Mouse (Mus musculus) embryo, embryonic 9.5 days (tissue): Measurements from ENCODE around the gene Ptk7.

Experiments used
- DNase-seq: peaks from one replicate; pipeline ENCODE4 v3.0.0-alpha.2; 2017; ENCODE audit errors: extremely low spot score

The Ptk7 gene

GRCm38 (mm10) chr17:46628791-46629684 is at the start of gene Ptk7:
Gene Ptk7 (minus strand): TSS chr17:46629504.
- peak; percentile 98 for DNase-seq

- no peak for DNase-seq
Measured at GRCm38 (mm10) chr17:46678911-46679310, 49.6 kb upstream of the Ptk7 start.

DNA sequence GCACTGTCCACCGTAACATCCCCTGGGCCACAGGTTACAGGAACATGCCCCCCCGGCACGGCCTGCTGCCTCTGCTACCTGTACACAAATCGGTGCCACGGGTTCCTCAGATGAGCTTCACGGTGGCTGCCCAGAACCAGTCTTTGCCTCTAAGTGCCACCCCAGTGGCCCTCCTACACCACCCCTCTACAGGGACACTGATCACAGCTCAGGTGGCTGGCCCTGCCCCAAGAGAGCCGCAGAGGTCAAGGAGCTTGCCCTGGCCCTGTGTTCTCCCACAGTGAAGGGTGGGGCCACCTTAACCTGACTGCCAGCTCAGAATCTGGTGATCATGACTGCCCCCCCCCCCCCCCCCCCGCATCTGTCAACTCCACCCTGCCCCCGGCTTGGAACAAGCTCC is 49.1 kb upstream of the Ptk7 start, which contains the start of gene Mea1:
Gene Mea1, plus strand, starts transcription at position 378 of the 400 bp plus-strand sequence.
- DNase-seq, result no peak

DNA sequence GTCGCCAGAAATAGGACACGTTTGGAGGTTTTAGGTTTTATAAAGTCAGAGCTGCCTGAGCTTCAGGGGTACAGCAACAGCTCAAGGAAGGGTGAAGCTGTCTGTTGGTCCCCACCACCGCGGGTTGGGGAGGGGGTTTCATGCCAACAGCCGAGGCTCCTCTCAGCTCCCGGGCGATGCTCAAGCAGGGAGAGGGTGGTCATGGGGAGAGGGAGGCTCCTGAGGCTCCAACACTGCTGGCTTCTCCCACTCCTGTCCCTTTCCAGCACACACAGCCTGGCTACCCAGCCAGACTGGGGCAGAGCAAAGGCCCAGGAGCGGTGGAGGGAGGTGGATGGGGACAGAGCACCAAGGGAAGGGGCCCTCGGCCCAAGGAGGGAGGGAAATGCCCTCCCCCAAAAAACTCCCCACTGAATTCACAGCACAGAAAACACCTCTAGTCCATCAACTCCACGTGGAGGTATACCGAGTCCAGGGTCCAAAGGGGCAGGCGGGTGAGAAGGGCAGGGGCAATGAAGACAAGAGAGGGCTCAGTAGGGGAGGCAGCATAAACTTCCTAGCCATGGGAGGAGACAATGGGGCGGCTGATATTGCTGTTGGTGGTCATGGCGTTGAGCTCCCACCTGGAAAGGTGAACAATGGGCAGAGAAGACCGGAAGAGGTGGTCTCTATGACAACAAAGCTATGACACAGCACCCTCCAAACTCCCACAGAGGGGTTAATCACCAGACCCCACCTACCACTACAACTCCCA is 45.4 kb upstream of the Ptk7 start:
- no peak for DNase-seq

DNA sequence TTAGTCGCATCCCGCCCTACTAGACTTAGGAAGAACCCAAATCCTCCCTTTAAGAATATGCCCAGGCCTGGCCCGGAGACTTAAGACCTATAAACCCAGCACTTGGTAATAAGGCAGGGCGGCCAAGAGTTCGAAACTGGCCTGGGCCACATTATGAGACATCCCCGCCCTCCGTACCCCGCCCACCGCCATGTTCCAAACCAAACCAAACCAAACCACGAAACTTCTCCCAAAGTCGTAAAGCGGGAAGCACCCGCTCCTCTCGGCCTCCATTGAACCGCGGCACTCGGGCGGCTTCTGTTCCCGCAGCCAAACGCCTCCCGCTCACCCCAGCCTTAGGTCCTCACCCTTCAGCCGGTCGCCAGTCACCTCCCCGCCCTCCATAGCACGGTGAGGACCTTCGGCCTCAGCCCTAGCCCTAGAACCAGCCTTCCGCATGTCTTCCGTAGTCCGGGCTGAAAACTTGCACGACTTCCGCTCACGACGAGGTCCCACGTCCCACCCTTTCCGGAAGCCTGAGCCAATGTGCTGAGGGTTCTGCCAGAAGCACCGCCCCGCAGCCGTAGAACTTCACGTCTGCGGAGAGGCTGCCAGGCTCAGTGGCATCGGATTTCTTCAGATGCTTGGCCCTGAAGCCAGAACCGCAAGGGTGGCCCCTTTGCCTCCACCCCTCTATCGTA is 44.7 kb upstream of the Ptk7 start, which contains the start of gene Rrp36:
Gene Rrp36, minus strand, starts transcription at position 503 of the 680 bp plus-strand sequence.
- DNase-seq, result peak; percentile 91

DNA sequence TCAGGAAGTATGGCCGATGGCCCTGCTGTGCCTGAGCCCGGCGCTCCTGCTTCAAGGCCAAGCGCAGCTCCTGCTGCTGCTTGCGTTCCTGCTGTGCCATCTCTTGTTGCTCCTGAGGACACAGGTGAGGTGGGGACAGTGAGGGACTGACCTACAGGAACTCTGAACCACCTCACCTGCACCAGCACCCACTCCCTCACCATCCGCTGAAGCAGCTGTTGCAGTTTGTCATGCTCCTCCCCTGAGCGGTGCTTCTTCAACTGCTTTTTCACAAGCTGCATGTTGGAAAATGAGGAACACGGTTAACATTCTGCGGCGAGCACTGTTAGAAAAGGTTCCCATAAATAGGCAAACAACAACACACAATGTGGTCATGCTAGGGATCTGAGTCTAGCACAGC is 40.6 kb upstream of the Ptk7 start:
- no peak for DNase-seq

DNA sequence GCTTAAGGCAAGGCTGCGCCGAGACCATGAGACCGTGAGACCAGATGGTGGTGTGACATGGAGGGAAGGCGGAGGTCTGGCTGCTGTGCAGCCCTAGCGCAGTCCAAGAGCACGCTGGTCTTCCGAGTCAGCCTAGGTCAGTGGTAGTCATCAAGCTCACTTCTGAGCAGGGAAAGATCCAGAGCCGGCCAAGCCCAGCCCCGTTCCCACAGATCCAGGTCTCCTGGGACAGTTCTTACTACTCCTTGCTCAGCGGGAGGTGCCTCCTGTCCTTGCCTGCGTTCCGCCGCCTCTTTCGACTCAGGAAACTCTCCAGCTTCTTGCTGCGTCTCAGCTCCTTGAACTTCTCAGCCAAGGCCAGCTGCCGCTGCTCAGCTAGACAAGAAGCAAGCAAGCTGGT is 38.4 kb upstream of the Ptk7 start:
- DNase-seq, result no peak

DNA sequence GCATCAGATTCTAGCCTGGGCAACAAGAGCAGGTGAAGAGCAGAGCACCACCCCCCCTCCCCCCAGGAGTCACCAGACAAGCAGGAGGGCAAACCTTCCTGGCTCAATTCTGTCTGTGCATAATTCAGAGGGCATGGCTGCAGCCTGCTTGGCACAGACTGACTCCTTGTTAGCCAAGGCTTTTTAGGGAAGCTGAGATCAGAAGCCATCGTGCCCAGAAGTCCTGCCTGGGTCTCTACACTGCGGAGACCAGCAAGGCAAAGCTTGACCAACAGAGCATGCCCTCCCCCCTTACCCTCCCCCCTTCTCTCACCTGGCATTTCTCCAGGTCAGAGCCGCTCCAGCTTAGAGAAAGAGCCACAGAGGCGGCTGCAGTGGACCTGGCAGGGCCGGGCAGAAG is 33.4 kb upstream of the Ptk7 start:
- no peak for DNase-seq

GRCm38 (mm10) chr17:46661981-46662380 is 32.7 kb upstream of the Ptk7 start:
- DNase-seq, result no peak

GRCm38 (mm10) chr17:46661351-46661750 is 32.0 kb upstream of the Ptk7 start:
- no peak for DNase-seq

DNA sequence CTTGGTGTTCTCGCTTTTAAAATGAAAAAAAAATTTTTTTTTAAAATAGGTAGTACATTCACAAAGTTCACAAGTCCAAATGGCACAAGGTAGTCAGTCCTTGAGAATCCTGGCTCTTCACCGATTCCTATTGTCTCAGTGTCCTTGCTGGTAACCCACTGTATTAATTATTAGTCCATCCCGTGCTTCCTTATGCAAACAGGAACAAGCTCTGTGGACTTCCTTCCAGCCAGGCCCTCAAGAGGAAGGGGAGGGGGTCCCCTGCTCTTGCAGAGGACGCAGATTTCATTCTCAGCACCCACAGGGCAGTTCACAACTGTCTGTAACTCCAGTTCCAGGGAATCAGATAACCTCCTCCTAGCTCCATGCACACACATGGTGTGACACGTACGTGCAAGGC is 26.8 kb upstream of the Ptk7 start:
- no peak for DNase-seq

DNA sequence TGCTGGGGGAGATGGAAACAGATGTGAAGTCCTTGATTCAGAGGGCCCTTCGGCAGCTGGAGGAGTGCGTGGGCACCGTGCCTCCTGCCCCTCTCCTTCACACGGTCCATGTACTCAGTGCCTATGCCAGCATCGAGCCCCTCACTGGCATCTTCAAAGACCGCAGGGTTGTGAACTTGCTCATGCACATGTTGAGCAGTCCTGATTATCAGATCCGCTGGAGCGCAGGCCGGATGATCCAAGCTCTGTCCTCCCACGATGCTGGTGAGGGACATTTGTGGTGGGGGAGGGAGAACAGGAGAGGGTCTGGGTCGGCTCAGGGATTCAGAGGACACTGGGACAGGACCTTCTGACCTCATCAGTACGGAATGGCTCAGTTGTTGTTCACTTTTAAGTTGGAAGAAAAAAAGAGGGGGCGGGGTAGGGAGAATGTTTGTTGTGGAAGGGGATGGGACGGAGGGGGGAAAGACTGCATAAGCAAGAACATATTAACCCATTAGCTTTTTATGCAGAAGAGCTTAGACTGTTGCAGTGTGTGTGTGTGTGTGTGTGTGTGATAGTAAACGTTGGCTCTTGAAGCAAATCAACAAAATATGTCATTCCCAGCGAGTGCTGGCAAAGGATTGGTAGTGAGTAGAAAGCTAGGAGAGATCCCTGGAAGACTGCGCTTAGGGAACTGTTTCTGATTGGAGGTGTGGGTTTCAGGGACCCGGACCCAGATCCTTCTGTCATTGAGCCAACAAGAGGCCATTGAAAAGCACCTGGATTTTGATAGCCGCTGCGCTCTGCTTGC is 22.6 kb upstream of the Ptk7 start:
- DNase-seq, result no peak

- DNase-seq, result peak; percentile 15
Measured at GRCm38 (mm10) chr17:46651292-46651691, 22.0 kb upstream of the Ptk7 start.

GRCm38 (mm10) chr17:46650232-46651031 is 21.1 kb upstream of the Ptk7 start, which contains the start of gene Cul7:
Gene Cul7 (plus strand): TSS chr17:46650337.
- DNase-seq, result peak; percentile 94

GRCm38 (mm10) chr17:46649811-46650210 is 20.5 kb upstream of the Ptk7 start:
- no peak for DNase-seq

DNA sequence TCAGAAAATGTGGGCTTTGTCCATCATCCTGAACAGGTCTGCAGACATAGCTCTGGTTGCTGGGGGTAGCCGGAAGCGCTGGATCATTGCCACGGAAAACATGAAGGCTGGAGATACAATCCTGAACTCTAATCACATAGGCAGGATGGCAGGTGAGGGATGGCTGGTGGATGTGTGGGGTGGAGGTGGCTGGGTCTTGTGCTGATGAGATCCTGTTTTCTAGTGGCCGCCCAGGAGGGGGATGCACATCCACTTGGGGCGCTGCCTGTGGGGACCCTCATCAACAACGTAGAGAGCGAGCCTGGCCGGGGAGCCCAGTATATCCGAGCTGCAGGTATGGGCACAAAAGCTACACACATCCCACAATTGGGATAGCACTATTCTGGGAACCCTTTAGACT is 19.1 kb upstream of the Ptk7 start:
- DNase-seq, result no peak

GRCm38 (mm10) chr17:46647279-46647678 is 18.0 kb upstream of the Ptk7 start:
- no peak for DNase-seq

GRCm38 (mm10) chr17:46646322-46646662 is 17.0 kb upstream of the Ptk7 start:
- DNase-seq, result no peak

DNA sequence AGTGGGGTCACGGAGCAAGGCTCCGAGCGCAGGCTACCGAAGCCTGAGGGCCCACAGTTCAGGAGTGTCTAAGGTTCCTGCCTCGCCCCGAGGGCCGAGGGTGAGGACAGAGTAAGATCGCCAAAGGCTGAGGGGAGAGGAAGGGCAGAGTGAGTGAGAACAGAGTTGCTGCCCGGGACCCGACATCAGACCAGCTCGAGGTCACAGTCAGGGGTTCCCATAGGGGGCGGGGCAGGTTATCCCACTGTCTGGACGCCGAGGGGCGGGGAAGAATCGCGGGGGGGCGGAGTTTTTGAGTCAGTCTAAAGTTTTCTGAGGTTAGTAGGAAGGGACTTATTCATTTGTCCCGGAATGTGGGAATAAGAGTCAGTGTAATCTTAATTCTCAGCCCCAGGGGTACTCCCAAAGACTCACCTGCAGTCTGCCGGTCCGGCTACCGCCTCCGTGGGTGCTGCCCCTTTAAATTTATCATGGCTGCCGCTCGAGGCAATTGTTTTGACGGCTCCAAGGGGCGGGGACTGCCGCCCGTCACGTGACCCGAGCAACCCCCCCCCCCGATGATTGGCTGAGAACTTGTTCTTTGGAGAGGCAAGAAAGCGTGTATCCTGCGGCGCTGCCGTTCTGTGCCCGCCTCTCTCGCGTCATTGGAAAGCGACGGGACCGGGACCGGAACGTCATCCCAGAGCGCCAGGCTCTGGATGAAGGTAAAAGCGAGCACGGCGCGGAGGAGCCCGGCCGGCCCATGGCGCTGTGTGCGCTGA is 16.4 kb upstream of the Ptk7 start, which contains the start of the genes Klc4 and Mrpl2:
Gene Klc4, minus strand, starts transcription at position 462 of the 761 bp plus-strand sequence.
Gene Mrpl2, plus strand, starts transcription at position 669 of the 761 bp plus-strand sequence.
- DNase-seq, result peak; percentile 100
